ENCODE assay signal across 10 mouse cellular contexts in genomic region chr12:3550280-3550679, GRCm38 (mm10). TPM values are rescaled to one million over a fixed set of nuclear protein-coding genes. Genes with fewer than 3 reads are reported as not detected.
DNase-seq lines count a peak whose midpoint lies in the region; ATAC-seq and TF ChIP-seq lines count a peak whose summit lies in the region.
"Had no signal": no experiment of that assay in that cellular context is flagged by ENCODE, and none has a peak within 500 bp of the region (broad histone marks: within the 10 kb centered on the region; RNA-seq: fewer than 3 reads in every experiment).

No protein-coding gene starts in this region.

- no peaks in the 10 kb centered on the region for H3K27me3 ChIP-seq in heart, embryonic 13.5 days (replicated peaks)
- H3K27me3 ChIP-seq in E14TG2a.4 (ENCODE audit: insufficient read depth, low read length), result no peaks in the 10 kb centered on the region
- H3K27me3 ChIP-seq in neural tube, embryonic 12.5 days (replicated peaks), result no peaks in the 10 kb centered on the region
- H3K27me3 ChIP-seq: hindbrain, embryonic 15.5 days; Patski had no signal

- intact Hi-C loops in heart, postnatal 36 days (cut with DNase I), result no loop called here

- H3K9ac ChIP-seq in heart, embryonic 13.5 days, result no peak overlapping the region
- no peak overlapping the region for H3K9ac ChIP-seq in neural tube, embryonic 12.5 days
- H3K9ac ChIP-seq: hindbrain, embryonic 15.5 days had no signal

- DNase-seq in heart, postnatal 36 days, result no peak
- peak; percentile 61 for DNase-seq in embryo, embryonic 11 days
- DNase-seq in kidney, postnatal 4 days, result peak; percentile 52 to 63
- DNase-seq in layer of hippocampus, adult 8-10 months (ENCODE audit: low spot score in 2 of 2), result no peak

- no peak for ATAC-seq in heart, embryonic 13.5 days (ENCODE audit: extremely low read depth, insufficient number of reproducible peaks, low FRiP score, low TSS enrichment)
- no peak for ATAC-seq in neural tube, embryonic 12.5 days (ENCODE audit: low FRiP score, low read depth)
- no peak for ATAC-seq in monocyte, adult 5-6 weeks (replicated peaks; ENCODE audit: insufficient number of reproducible peaks, low FRiP score, low TSS enrichment, poor library complexity, severe bottlenecking)
- ATAC-seq: Patski had no signal

- no peak overlapping the region for H3K27ac ChIP-seq in heart, embryonic 13.5 days (replicated peaks)
- H3K27ac ChIP-seq in neural tube, embryonic 12.5 days, result no peak overlapping the region
- H3K27ac ChIP-seq: hindbrain, embryonic 15.5 days had no signal

- TF ChIP-seq CTCF in E14TG2a.4 (conservative IDR thresholded peaks at IDR 0.05; ENCODE audit: low read length), result peak; percentile 69

- H3K4me1 ChIP-seq in heart, embryonic 13.5 days, result peaks cover 16% of the 10 kb centered on the region
- peaks cover 59% of the 10 kb centered on the region for H3K4me1 ChIP-seq in E14TG2a.4 (replicated peaks; ENCODE audit: low read depth, low read length)
- H3K4me1 ChIP-seq in neural tube, embryonic 12.5 days, result peaks cover 3% of the 10 kb centered on the region; the same call in 1 of the 2 replicates
- H3K4me1 ChIP-seq: hindbrain, embryonic 15.5 days had no signal

- peak overlapping the region; percentile 39; the same call in 1 of the 2 replicates for H3K4me2 ChIP-seq in heart, embryonic 13.5 days
- H3K4me2 ChIP-seq in neural tube, embryonic 12.5 days (replicated peaks), result peak overlapping the region; percentile 31; the same call in 1 of the 2 replicates
- H3K4me2 ChIP-seq: hindbrain, embryonic 15.5 days had no signal

- no peaks in the 10 kb centered on the region for H3K9me3 ChIP-seq in heart, embryonic 13.5 days
- no peaks in the 10 kb centered on the region for H3K9me3 ChIP-seq in E14TG2a.4 (ENCODE audit: low read length)
- H3K9me3 ChIP-seq in neural tube, embryonic 12.5 days, result no peaks in the 10 kb centered on the region
- H3K9me3 ChIP-seq: hindbrain, embryonic 15.5 days had no signal

- H3K36me3 ChIP-seq in heart, embryonic 13.5 days, result no peaks in the 10 kb centered on the region
- no peaks in the 10 kb centered on the region for H3K36me3 ChIP-seq in E14TG2a.4 (ENCODE audit: insufficient read depth, low read length)
- H3K36me3 ChIP-seq in neural tube, embryonic 12.5 days, result no peaks in the 10 kb centered on the region
- H3K36me3 ChIP-seq: hindbrain, embryonic 15.5 days had no signal

- no peak overlapping the region for H3K4me3 ChIP-seq in heart, embryonic 13.5 days
- H3K4me3 ChIP-seq in E14TG2a.4 (replicated peaks; ENCODE audit: low read length), result peak overlapping the region; percentile 51
- no peak overlapping the region for H3K4me3 ChIP-seq in neural tube, embryonic 12.5 days
- H3K4me3 ChIP-seq: hindbrain, embryonic 15.5 days had no signal

- 16% methylated on average over 13 of the region's 13 CpGs for WGBS in heart, embryonic 13.5 days
- WGBS in neural tube, embryonic 12.5 days, result 10% methylated on average over 13 of the region's 13 CpGs

RNA-seq across cellular contexts. Expression of gene Dtnb, which starts 21.9 kb away (rescaled TPM):
- 15.9 and 16.4 TPM in 2 replicates for polyA plus RNA-seq in heart, embryonic 13.5 days (2015; fragmentation: Nextera tagmentation; extraction: Ambion mirVana)
- 1 to 10 TPM; 5.8 to 6.7 TPM for total RNA-seq in heart, postnatal 36 days (2021)
- polyA plus RNA-seq in neural tube, embryonic 12.5 days (2016; fragmentation: Nextera tagmentation; extraction: Ambion mirVana), result 45.0 and 46.1 TPM in 2 replicates
- total RNA-seq in layer of hippocampus, adult 8-10 months (2022), result 100 to 1,000 TPM; 109 to 123 (median 113) TPM
- 16.8 to 22.1 TPM (median 18.3 TPM) in 3 replicates for total RNA-seq in monocyte, adult 5-6 weeks (2017)

Comparison
In these comparisons a context has a peak if more than half of its experiments do, and no peak if none do; other contexts are left out.
1. DNase-seq: peak in embryo, embryonic 11 days (single experiment) and kidney, postnatal 4 days (2 of 2); none in heart, postnatal 36 days (0 of 2) and layer of hippocampus, adult 8-10 months (0 of 2).